Mouse (Mus musculus) heart, embryonic 16.5 days (tissue): ENCODE results near the gene Zfp213. TPM values are rescaled to one million over a fixed set of nuclear protein-coding genes. Genes with fewer than 3 reads are reported as not detected.

ENCODE experiments used
- polyA plus RNA-seq: library from polyadenylated mRNA; unstranded; fragments of >200 nt; fragmentation: Nextera tagmentation; extraction: Ambion mirVana; gene quantifications from 2 replicates; pipeline ENCODE4 v1.2.1, GENCODE M21; 2015

The Zfp213 gene
- polyA plus RNA-seq, 1 experiment from 2014 or later, result 12.9 TPM

Other genes starting within 250 kb of the Zfp213 start
- gene Vmn2r115, start 220.5 kb downstream of the Zfp213 start, polyA plus RNA-seq, result not detected in 2 replicates
- not detected in 2 replicates for gene Vmn2r116, start 179.6 kb downstream of the Zfp213 start, polyA plus RNA-seq
- not detected in 2 replicates for gene Vmn2r117, start 84.5 kb downstream of the Zfp213 start, polyA plus RNA-seq
- 7.3 and 8.5 TPM in 2 replicates for gene Zfp13, start 35.2 kb upstream of the Zfp213 start, polyA plus RNA-seq
- not detected in 2 replicates for gene Zscan10, start 36.6 kb upstream of the Zfp213 start, polyA plus RNA-seq
- gene Mmp25, start 81.0 kb upstream of the Zfp213 start, polyA plus RNA-seq, result 0.24 and 0.25 TPM in 2 replicates
- gene Bicdl2, start 96.3 kb upstream of the Zfp213 start, polyA plus RNA-seq, result 0.45 and 0.67 TPM in 2 replicates
- gene Hcfc1r1, start 109.4 kb upstream of the Zfp213 start, polyA plus RNA-seq, result 214 and 247 TPM in 2 replicates
- gene Thoc6, start 109.6 kb upstream of the Zfp213 start, polyA plus RNA-seq, result 38.7 and 39.1 TPM in 2 replicates
- 100 and 122 TPM in 2 replicates for gene Tnfrsf12a, start 113.2 kb upstream of the Zfp213 start, polyA plus RNA-seq
- 1.7 and 15.9 TPM in 2 replicates for gene Cldn6, start 115.0 kb upstream of the Zfp213 start, polyA plus RNA-seq
- gene Cldn9, start 119.8 kb upstream of the Zfp213 start, polyA plus RNA-seq, result 0.22 and 0.84 TPM in 2 replicates
- gene 1520401A03Rik, start 158.5 kb upstream of the Zfp213 start, polyA plus RNA-seq, result not detected in 2 replicates
- 29.7 and 33.3 TPM in 2 replicates for gene Pkmyt1, start 162.1 kb upstream of the Zfp213 start, polyA plus RNA-seq
- 16.8 and 19.8 TPM in 2 replicates for gene Paqr4, start 176.6 kb upstream of the Zfp213 start, polyA plus RNA-seq
- gene Kremen2, start 181.6 kb upstream of the Zfp213 start, polyA plus RNA-seq, result 1.8 and 3.7 TPM in 2 replicates
- gene Flywch1, start 207.4 kb upstream of the Zfp213 start, polyA plus RNA-seq, result 42.2 and 46.9 TPM in 2 replicates
- 4.3 and 5.9 TPM in 2 replicates for gene Flywch2, start 221.8 kb upstream of the Zfp213 start, polyA plus RNA-seq
- gene Srrm2, start 226.3 kb upstream of the Zfp213 start, polyA plus RNA-seq, result 311 and 314 TPM in 2 replicates